Mouse (Mus musculus): ENCODE measurements around the gene Gm7544. TPM values are rescaled to one million over a fixed set of nuclear protein-coding genes. Genes with fewer than 3 reads are reported as not detected.

Gene Gm7544
- total and polyA plus RNA-seq, 3 experiments = not detected

GRCm38 (mm10) chr1:82905886-82906285 is 49.9 kb downstream of the Gm7544 start:
- TF ChIP-seq MAZ (IDR thresholded peaks at IDR 0.05; ENCODE audit: low read depth, low read length) (no peak), ZC3H11A (IDR thresholded peaks at IDR 0.05; ENCODE audit: low read depth, low read length) (no peak), PAX5 (IDR thresholded peaks at IDR 0.05; ENCODE audit: low read length) (no peak), JUND (conservative IDR thresholded peaks at IDR 0.05; ENCODE audit: low read depth, low read length) (no peak)
- Histone ChIP-seq H3K79me2 (replicated peaks; ENCODE audit: control insufficient read depth, extremely low read depth, insufficient read depth, poor library complexity, severe bottlenecking) (no peaks in the 10 kb centered on the region), H3K4me2 (ENCODE audit: insufficient read depth, low read depth, poor library complexity, severe bottlenecking) (no peak overlapping the region), H3K4me1 (ENCODE audit: control insufficient read depth in 1 of 2, insufficient read depth in 2 of 2) (no peaks in the 10 kb centered on the region), H3K4me3 (replicated peaks in 1 of 3; ENCODE audit: low read depth in 2 of 3, low read length in 2 of 3, poor library complexity in 1 of 3) (no peak overlapping the region), H3K9me3 (replicated peaks; ENCODE audit: low read length) (no peaks in the 10 kb centered on the region), H3K27ac (ENCODE audit: insufficient read depth, low read depth) (no peak overlapping the region), H3K27me3 (replicated peaks) (no peaks in the 10 kb centered on the region), H3K36me3 (replicated peaks in 1 of 2; ENCODE audit: control insufficient read depth in 1 of 2, insufficient read depth in 1 of 2, low read length in 1 of 2) (peaks cover 15 to 52% of the 10 kb centered on the region in 2 experiments), H3K9ac (ENCODE audit: insufficient read depth, low read depth) (no peak overlapping the region)
- no peak for DNase-seq (ENCODE audit: extremely low read depth)
- dilution Hi-C loops (cut with MboI; ENCODE audit: extremely low pct_ligation_motif_present, extremely low pct_unique_long_range_greater_than_20kb, low sequenced_read_pairs) (no loop called here), in situ Hi-C loops (cut with MboI; ENCODE audit: low pct_ligation_motif_present, low pct_unique_long_range_greater_than_20kb, low sequenced_read_pairs) (no loop called here)

Other genes starting within 250 kb of the Gm7544 start
- gene Mff, start 231.1 kb downstream of the Gm7544 start, total RNA-seq (2012; rRNA removed) = 90.7 and 95.3 TPM in 2 replicates
- gene Mff, start 231.1 kb downstream of the Gm7544 start, total RNA-seq (2014; rRNA removed) = 169 and 210 TPM in 2 replicates
- gene Mff, start 231.1 kb downstream of the Gm7544 start, polyA plus RNA-seq (2012; ENCODE audit: insufficient read length, low read depth) = 155 and 232 TPM in 2 replicates
- gene Tm4sf20, start 187.6 kb downstream of the Gm7544 start, total RNA-seq (2012; rRNA removed) = not detected in 2 replicates
- gene Tm4sf20, start 187.6 kb downstream of the Gm7544 start, total RNA-seq (2014; rRNA removed) = not detected in 2 replicates
- not detected in 2 replicates for gene Tm4sf20, start 187.6 kb downstream of the Gm7544 start, polyA plus RNA-seq (2012; ENCODE audit: insufficient read length, low read depth)
- gene Gm47791, start 184.8 kb downstream of the Gm7544 start, total RNA-seq (2012; rRNA removed) = not detected in 2 replicates
- gene Gm47791, start 184.8 kb downstream of the Gm7544 start, total RNA-seq (2014; rRNA removed) = not detected in 2 replicates
- gene Gm47791, start 184.8 kb downstream of the Gm7544 start, polyA plus RNA-seq (2012; ENCODE audit: insufficient read length, low read depth) = not detected in 2 replicates
- gene Agfg1, start 116.5 kb downstream of the Gm7544 start, total RNA-seq (2012; rRNA removed) = 59.0 and 66.9 TPM in 2 replicates
- gene Agfg1, start 116.5 kb downstream of the Gm7544 start, total RNA-seq (2014; rRNA removed) = 124 and 127 TPM in 2 replicates
- 94.0 and 106 TPM in 2 replicates for gene Agfg1, start 116.5 kb downstream of the Gm7544 start, polyA plus RNA-seq (2012; ENCODE audit: insufficient read length, low read depth)
- gene A030005L19Rik, start 42.7 kb downstream of the Gm7544 start, total RNA-seq (2012; rRNA removed) = 0.17 TPM in 1 of 2 replicates, not detected in the other
- gene A030005L19Rik, start 42.7 kb downstream of the Gm7544 start, total RNA-seq (2014; rRNA removed) = not detected in 2 replicates
- gene A030005L19Rik, start 42.7 kb downstream of the Gm7544 start, polyA plus RNA-seq (2012; ENCODE audit: insufficient read length, low read depth) = 0.31 TPM in 1 of 2 replicates, not detected in the other
- not detected in 2 replicates for gene A030014E15Rik, start 31.1 kb downstream of the Gm7544 start, total RNA-seq (2012; rRNA removed)
- not detected in 2 replicates for gene A030014E15Rik, start 31.1 kb downstream of the Gm7544 start, total RNA-seq (2014; rRNA removed)
- gene A030014E15Rik, start 31.1 kb downstream of the Gm7544 start, polyA plus RNA-seq (2012; ENCODE audit: insufficient read length, low read depth) = not detected in 2 replicates
- not detected in 2 replicates for gene Gm6217, start 24.6 kb downstream of the Gm7544 start, total RNA-seq (2012; rRNA removed)
- not detected in 2 replicates for gene Gm6217, start 24.6 kb downstream of the Gm7544 start, total RNA-seq (2014; rRNA removed)
- not detected in 2 replicates for gene Gm6217, start 24.6 kb downstream of the Gm7544 start, polyA plus RNA-seq (2012; ENCODE audit: insufficient read length, low read depth)
- gene A030003K21Rik, start 12.6 kb downstream of the Gm7544 start, total RNA-seq (2012; rRNA removed) = not detected in 2 replicates
- not detected in 2 replicates for gene A030003K21Rik, start 12.6 kb downstream of the Gm7544 start, total RNA-seq (2014; rRNA removed)
- not detected in 2 replicates for gene A030003K21Rik, start 12.6 kb downstream of the Gm7544 start, polyA plus RNA-seq (2012; ENCODE audit: insufficient read length, low read depth)
- not detected in 2 replicates for gene Gm47955, start 4.3 kb upstream of the Gm7544 start, total RNA-seq (2012; rRNA removed)
- gene Gm47955, start 4.3 kb upstream of the Gm7544 start, total RNA-seq (2014; rRNA removed) = not detected in 2 replicates
- not detected in 2 replicates for gene Gm47955, start 4.3 kb upstream of the Gm7544 start, polyA plus RNA-seq (2012; ENCODE audit: insufficient read length, low read depth)
- gene Gm47959, start 44.5 kb upstream of the Gm7544 start, total RNA-seq (2012; rRNA removed) = not detected in 2 replicates
- gene Gm47959, start 44.5 kb upstream of the Gm7544 start, total RNA-seq (2014; rRNA removed) = not detected in 2 replicates
- gene Gm47959, start 44.5 kb upstream of the Gm7544 start, polyA plus RNA-seq (2012; ENCODE audit: insufficient read length, low read depth) = not detected in 2 replicates
- gene Slc19a3, start 82.4 kb upstream of the Gm7544 start, total RNA-seq (2012; rRNA removed) = 1.5 and 3.1 TPM in 2 replicates
- gene Slc19a3, start 82.4 kb upstream of the Gm7544 start, total RNA-seq (2014; rRNA removed) = 0.84 and 1.3 TPM in 2 replicates
- gene Slc19a3, start 82.4 kb upstream of the Gm7544 start, polyA plus RNA-seq (2012; ENCODE audit: insufficient read length, low read depth) = 0.46 and 0.59 TPM in 2 replicates
- not detected in 2 replicates for gene Krtap28-10, start 86.5 kb upstream of the Gm7544 start, total RNA-seq (2012; rRNA removed)
- gene Krtap28-10, start 86.5 kb upstream of the Gm7544 start, total RNA-seq (2014; rRNA removed) = not detected in 2 replicates
- gene Krtap28-10, start 86.5 kb upstream of the Gm7544 start, polyA plus RNA-seq (2012; ENCODE audit: insufficient read length, low read depth) = not detected in 2 replicates
- gene Gm47969, start 88.9 kb upstream of the Gm7544 start, total RNA-seq (2012; rRNA removed) = not detected in 2 replicates
- gene Gm47969, start 88.9 kb upstream of the Gm7544 start, total RNA-seq (2014; rRNA removed) = not detected in 2 replicates
- not detected in 2 replicates for gene Gm47969, start 88.9 kb upstream of the Gm7544 start, polyA plus RNA-seq (2012; ENCODE audit: insufficient read length, low read depth)
- not detected in 2 replicates for gene A030005K14Rik, start 103.4 kb upstream of the Gm7544 start, total RNA-seq (2012; rRNA removed)
- gene A030005K14Rik, start 103.4 kb upstream of the Gm7544 start, total RNA-seq (2014; rRNA removed) = not detected in 2 replicates
- not detected in 2 replicates for gene A030005K14Rik, start 103.4 kb upstream of the Gm7544 start, polyA plus RNA-seq (2012; ENCODE audit: insufficient read length, low read depth)
- gene Krtap28-13, start 104.9 kb upstream of the Gm7544 start, total RNA-seq (2012; rRNA removed) = not detected in 2 replicates
- not detected in 2 replicates for gene Krtap28-13, start 104.9 kb upstream of the Gm7544 start, total RNA-seq (2014; rRNA removed)
- gene Krtap28-13, start 104.9 kb upstream of the Gm7544 start, polyA plus RNA-seq (2012; ENCODE audit: insufficient read length, low read depth) = not detected in 2 replicates
- gene Ccl20, start 160.8 kb upstream of the Gm7544 start, total RNA-seq (2012; rRNA removed) = 0.42 and 3.4 TPM in 2 replicates
- 0.32 and 0.34 TPM in 2 replicates for gene Ccl20, start 160.8 kb upstream of the Gm7544 start, total RNA-seq (2014; rRNA removed)
- gene Ccl20, start 160.8 kb upstream of the Gm7544 start, polyA plus RNA-seq (2012; ENCODE audit: insufficient read length, low read depth) = not detected in 2 replicates
- gene Daw1, start 203.7 kb upstream of the Gm7544 start, total RNA-seq (2012; rRNA removed) = not detected in 2 replicates
- not detected in 2 replicates for gene Daw1, start 203.7 kb upstream of the Gm7544 start, total RNA-seq (2014; rRNA removed)
- gene Daw1, start 203.7 kb upstream of the Gm7544 start, polyA plus RNA-seq (2012; ENCODE audit: insufficient read length, low read depth) = not detected in 2 replicates

Data from CH12.LX (cell line).